Mouse (Mus musculus): ENCODE measurements around the gene Plk5. TPM values are rescaled to one million over a fixed set of nuclear protein-coding genes. Genes with fewer than 3 reads are reported as not detected.

The Plk5 gene
- polyA plus RNA-seq, 1 experiment, result not detected

DNA sequence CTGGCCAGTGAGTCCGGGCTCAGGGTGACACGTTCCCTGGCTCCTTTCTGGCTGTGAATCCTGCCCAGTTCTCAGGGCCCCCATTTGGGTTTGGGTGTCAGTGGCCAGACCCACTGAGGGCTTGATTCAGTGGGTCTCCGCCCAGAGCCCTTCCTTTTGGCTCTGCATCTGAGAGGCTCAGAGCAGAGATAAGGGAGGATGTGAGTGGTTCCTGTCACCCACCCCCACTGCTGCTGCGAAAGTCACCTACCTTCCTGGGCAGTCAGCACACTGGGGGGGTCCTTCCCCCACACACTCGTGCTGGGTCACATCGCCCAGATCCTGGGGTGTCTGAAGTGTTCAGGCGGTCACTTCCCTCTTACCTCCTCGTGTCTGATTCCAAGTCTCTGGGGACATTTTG is 3.5 kb upstream of the Plk5 start:
- Histone ChIP-seq H3K4me3 (replicated peaks) (peak overlapping the region; percentile 46), H3K36me3 (replicated peaks; ENCODE audit: low read length) (no peaks in the 10 kb centered on the region), H3K4me1 (peaks cover 75% of the 10 kb centered on the region), H3K9me3 (no peaks in the 10 kb centered on the region), H3K27me3 (replicated peaks) (peaks cover 93% of the 10 kb centered on the region)
- TF ChIP-seq GATA1 (IDR thresholded peaks at IDR 0.05; ENCODE audit: borderline replicate concordance, low read length) (no peak), FLI1 (IDR thresholded peaks at IDR 0.05; ENCODE audit: low read length) (no peak)

DNA sequence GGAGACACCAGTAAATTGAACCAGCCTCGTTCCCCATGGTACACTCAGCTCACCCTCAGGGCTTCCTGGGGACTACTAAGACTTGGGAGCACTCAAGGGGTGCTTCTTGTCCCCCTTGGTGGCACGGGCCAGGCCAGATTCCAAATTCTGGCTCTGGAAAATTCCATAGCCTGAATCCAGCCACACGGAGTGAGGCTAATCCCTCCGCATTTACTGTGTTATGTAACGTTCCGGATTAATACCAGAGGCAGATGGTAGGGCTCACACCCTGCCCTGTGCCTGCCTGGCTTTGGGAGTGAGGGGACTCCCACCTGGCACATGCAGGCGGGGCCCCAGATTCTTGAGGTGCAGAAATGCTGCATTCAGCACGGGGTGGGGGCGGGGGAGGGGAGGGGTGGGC is 828 bp upstream of the Plk5 start:
- peaks cover 59% of the 10 kb centered on the region for H3K4me1 ChIP-seq
- no peaks in the 10 kb centered on the region for H3K36me3 ChIP-seq (replicated peaks; ENCODE audit: low read length)
- 0 out of 2 replicates have a peak, but pooled peaks cover 3% of the 10 kb centered on the region for H3K9me3 ChIP-seq
- no peak overlapping the region for H3K4me3 ChIP-seq (replicated peaks)
- peaks cover 96% of the 10 kb centered on the region for H3K27me3 ChIP-seq (replicated peaks)
- TF ChIP-seq FLI1 (IDR thresholded peaks at IDR 0.05; ENCODE audit: low read length) (no peak), GATA1 (IDR thresholded peaks at IDR 0.05; ENCODE audit: borderline replicate concordance, low read length) (no peak)

DNA sequence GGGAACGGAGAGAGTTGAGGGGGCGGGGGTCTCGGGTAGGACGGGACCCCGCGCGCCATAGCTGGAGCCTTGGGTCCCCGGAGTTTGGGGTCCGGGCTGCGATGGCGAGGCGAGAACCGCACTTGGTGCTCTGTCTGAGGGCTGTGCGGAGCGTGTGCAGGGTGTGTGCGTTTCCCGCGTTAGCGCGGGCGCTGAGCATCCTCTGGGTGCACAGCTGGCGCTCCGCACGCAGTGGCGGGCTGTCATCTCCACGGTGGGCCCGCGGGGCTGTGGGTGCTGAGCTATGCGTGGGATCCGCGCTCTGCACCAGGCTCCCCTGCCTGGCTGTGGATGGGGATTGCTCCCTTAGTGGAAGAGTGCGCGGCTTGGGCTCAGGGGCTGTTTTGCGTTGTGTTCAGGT is 478 bp downstream of the Plk5 start:
- Histone ChIP-seq H3K4me1 (peaks cover 52% of the 10 kb centered on the region), H3K36me3 (replicated peaks; ENCODE audit: low read length) (no peaks in the 10 kb centered on the region), H3K4me3 (replicated peaks) (no peak overlapping the region), H3K9me3 (peaks cover 3% of the 10 kb centered on the region; the same call in 1 of the 2 replicates), H3K27me3 (replicated peaks) (peaks cover 93% of the 10 kb centered on the region)
- TF ChIP-seq GATA1 (IDR thresholded peaks at IDR 0.05; ENCODE audit: borderline replicate concordance, low read length) (no peak), FLI1 (IDR thresholded peaks at IDR 0.05; ENCODE audit: low read length) (no peak)

DNA sequence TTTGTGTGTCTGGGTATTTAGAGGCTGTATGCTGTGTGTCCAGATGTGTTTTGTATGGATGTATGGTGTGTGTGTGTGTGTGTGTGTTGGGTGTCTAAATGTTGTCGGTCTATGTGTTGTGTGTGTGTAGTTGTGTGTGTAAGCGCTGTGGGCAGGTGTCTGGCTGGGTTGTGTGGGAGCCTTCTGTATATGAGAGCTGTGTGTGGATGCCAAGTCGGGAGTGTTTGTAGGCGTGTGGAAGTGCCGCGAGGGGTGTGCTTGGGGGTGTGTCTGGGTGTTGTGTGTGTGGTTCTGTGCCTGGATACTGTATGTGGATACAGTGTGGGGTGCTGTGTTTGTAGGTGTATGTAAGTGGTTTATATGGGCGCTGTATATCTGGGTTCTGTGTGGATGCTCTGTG is 1.1 kb downstream of the Plk5 start:
- H3K4me3 ChIP-seq (replicated peaks), result no peak overlapping the region
- peaks cover 89% of the 10 kb centered on the region for H3K27me3 ChIP-seq (replicated peaks)
- H3K9me3 ChIP-seq, result peaks cover 6% of the 10 kb centered on the region
- TF ChIP-seq GATA1 (IDR thresholded peaks at IDR 0.05; ENCODE audit: borderline replicate concordance, low read length), result no peak
- TF ChIP-seq FLI1 (IDR thresholded peaks at IDR 0.05; ENCODE audit: low read length), result no peak
- no peaks in the 10 kb centered on the region for H3K36me3 ChIP-seq (replicated peaks; ENCODE audit: low read length)
- H3K4me1 ChIP-seq, result peaks cover 46% of the 10 kb centered on the region

DNA sequence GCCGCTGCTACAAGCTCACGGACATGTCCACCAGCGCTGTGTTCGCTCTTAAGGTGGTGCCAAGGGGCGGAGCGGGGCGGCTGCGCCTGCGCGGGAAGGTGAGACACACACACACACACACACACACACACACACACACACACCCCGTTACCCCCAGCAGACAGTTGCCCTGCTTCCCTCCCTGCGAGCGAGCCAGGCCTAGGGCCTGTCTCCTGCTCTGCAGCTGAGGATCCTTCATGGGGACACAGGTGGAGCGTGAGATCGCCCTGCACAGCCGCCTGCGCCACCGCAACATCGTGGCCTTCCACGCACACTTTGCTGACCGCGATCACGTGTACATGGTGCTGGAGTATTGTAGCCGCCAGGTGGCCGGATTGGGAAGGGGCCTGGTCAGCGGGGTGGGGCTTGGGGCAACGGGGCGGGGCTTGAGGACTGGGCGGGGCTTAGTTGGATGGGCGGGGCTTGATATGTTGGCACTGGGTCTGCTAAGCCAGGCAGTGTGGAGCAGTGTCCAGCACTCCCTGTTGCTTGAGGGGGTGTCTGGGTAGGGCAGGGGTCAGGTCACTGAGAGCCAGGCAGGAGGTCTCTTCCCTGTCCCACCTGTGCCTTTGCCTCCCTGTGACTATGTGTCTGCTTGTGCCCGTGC is 1.9 kb downstream of the Plk5 start:
- TF ChIP-seq GATA1 (IDR thresholded peaks at IDR 0.05; ENCODE audit: borderline replicate concordance, low read length) (no peak), FLI1 (IDR thresholded peaks at IDR 0.05; ENCODE audit: low read length) (no peak)
- Histone ChIP-seq H3K36me3 (replicated peaks; ENCODE audit: low read length) (no peaks in the 10 kb centered on the region), H3K4me3 (replicated peaks) (peak overlapping the region; percentile 85), H3K9me3 (peaks cover 14% of the 10 kb centered on the region), H3K27me3 (replicated peaks) (peaks cover 89% of the 10 kb centered on the region), H3K4me1 (peaks cover 38% of the 10 kb centered on the region)

DNA sequence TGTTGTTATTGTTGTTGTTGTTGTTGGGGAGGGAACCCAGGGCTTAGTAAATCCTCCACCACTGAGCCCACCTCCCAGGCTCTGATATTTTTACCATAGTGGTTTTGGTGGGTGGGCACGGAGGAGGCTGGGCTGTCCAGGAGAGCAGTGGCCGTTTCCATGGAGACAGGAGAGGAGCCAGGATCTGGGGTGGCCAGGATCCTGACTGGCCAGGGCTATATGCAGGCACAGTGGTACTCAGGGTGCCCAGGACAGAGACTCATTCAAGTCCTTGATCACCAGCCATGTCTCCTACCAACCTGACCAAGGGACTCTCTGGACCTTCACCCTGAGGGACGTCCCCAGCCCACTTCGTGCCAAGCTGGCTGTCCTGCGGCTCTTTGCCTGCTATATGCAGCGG is 7.5 kb downstream of the Plk5 start:
- TF ChIP-seq GATA1 (IDR thresholded peaks at IDR 0.05; ENCODE audit: borderline replicate concordance, low read length), result no peak
- TF ChIP-seq FLI1 (IDR thresholded peaks at IDR 0.05; ENCODE audit: low read length), result no peak
- H3K4me3 ChIP-seq (replicated peaks), result no peak overlapping the region
- no peaks in the 10 kb centered on the region for H3K36me3 ChIP-seq (replicated peaks; ENCODE audit: low read length)
- peaks cover 88% of the 10 kb centered on the region for H3K27me3 ChIP-seq (replicated peaks)
- H3K9me3 ChIP-seq, result peaks cover 26% of the 10 kb centered on the region
- H3K4me1 ChIP-seq, result peaks cover 9% of the 10 kb centered on the region; the same call in 1 of the 2 replicates

DNA sequence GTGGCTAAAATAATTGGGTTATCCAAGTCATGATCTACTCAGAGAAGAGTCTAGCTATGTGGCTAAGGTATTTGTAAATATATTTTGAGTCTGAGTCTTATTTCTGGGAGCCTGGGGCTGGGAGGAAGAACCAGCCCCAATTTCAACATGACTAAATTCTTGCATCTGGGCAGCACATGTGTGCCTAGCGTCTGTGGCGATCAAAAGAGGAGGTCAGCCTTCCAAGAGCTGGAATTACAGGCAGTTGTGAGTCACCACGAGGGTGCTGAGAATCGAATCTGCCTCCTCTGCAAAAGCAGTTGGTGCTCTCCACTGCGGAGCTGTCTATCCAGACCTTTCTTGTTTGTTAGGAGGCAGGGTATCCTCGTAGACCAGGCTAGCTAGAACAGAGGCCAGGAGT is 9.5 kb downstream of the Plk5 start:
- H3K36me3 ChIP-seq (replicated peaks; ENCODE audit: low read length), result no peaks in the 10 kb centered on the region
- H3K4me1 ChIP-seq, result peaks cover 12% of the 10 kb centered on the region; the same call in 1 of the 2 replicates
- peaks cover 27% of the 10 kb centered on the region for H3K9me3 ChIP-seq
- no peak for TF ChIP-seq FLI1 (IDR thresholded peaks at IDR 0.05; ENCODE audit: low read length)
- no peak for TF ChIP-seq GATA1 (IDR thresholded peaks at IDR 0.05; ENCODE audit: borderline replicate concordance, low read length)
- H3K4me3 ChIP-seq (replicated peaks), result no peak overlapping the region
- peaks cover 76% of the 10 kb centered on the region for H3K27me3 ChIP-seq (replicated peaks)

DNA sequence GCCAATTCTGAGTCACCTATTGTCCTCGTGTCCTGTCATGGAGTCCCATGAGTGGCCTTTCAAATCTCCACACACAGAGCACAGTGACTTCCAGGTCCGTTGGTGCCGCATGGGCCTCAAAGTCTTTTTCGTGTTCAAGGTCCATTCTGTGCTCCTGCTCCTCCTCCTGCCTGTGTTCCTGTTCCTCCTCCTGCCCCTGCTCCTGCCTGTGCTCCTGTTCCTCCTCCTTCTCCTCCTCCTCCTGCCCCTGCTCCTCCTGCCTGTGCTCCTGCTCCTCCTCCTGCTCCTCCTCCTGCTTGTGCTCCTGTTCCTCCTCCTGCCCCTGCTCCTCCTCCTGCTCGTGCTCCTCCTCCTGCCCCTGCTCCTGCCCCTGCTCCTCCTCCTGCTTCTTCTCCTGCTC is 11.7 kb downstream of the Plk5 start:
- TF ChIP-seq FLI1 (IDR thresholded peaks at IDR 0.05; ENCODE audit: low read length) (no peak), GATA1 (IDR thresholded peaks at IDR 0.05; ENCODE audit: borderline replicate concordance, low read length) (no peak)
- peaks cover 69% of the 10 kb centered on the region for H3K27me3 ChIP-seq (replicated peaks)
- peaks cover 17% of the 10 kb centered on the region for H3K9me3 ChIP-seq
- no peaks in the 10 kb centered on the region for H3K36me3 ChIP-seq (replicated peaks; ENCODE audit: low read length)
- H3K4me1 ChIP-seq, result peaks cover 27% of the 10 kb centered on the region
- peak overlapping the region; percentile 59 for H3K4me3 ChIP-seq (replicated peaks)

DNA sequence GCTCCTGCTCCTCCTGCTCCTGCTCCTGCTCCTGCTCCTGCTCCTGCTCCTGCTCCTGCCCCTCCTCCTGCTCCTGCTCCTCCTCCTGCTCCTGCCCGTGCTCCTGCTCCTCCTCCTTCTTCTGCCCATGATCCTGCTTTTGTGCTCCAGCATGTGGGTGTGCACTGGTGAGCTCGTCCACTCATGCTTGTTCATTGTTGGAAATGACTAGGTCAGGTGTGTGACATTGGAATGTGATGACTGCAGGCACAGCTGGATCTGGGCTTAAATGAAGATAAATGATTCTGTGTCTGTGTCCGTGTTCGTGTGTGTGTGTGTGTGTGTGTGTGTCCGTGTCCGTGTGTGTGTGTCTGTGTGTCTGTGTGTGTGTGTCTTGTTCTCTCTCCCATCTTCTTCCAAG is 12.1 kb downstream of the Plk5 start:
- Histone ChIP-seq H3K36me3 (replicated peaks; ENCODE audit: low read length) (no peaks in the 10 kb centered on the region), H3K4me3 (replicated peaks) (no peak overlapping the region), H3K4me1 (peaks cover 27% of the 10 kb centered on the region), H3K27me3 (replicated peaks) (peaks cover 69% of the 10 kb centered on the region), H3K9me3 (peaks cover 15% of the 10 kb centered on the region)
- TF ChIP-seq GATA1 (IDR thresholded peaks at IDR 0.05; ENCODE audit: borderline replicate concordance, low read length), result no peak

DNA sequence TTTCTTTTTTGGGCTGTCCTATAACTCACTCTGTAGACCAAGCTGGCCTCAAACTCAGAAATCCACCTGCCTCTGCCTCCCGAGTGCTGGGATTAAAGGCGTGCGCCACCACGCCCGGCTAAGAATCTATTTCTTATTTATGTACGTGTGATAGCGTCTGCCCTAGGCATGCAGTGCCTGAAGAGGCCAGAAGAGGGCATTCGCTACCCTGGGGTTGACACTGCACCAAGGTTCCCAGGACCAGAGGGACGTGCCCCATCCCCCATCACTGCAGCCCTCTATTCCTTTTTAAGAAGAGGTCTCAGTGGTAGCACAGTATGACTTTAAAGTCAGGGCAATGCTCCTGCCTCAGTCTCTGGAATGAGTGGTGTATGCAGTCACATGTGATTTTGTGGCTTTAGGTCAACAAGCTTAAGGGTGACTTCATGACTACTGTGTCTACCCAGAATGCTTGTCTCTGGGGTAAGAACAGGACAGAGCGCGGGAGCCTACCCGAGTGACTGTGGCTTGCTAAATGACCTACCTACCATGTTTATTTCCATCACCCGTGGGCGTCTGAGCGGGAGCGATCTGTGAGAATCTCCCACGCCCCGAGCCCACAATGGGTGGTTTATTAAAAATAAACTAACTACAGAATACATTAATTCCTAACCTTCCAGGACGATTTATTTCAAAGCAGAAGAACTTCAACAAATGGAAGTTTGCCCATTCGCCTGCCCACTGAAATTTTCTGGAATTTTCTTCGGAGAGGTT is 13.9 kb downstream of the Plk5 start:
- H3K4me3 ChIP-seq (replicated peaks), result no peak overlapping the region
- TF ChIP-seq GATA1 (IDR thresholded peaks at IDR 0.05; ENCODE audit: borderline replicate concordance, low read length) (no peak), FLI1 (IDR thresholded peaks at IDR 0.05; ENCODE audit: low read length) (no peak)
- peaks cover 52% of the 10 kb centered on the region for H3K27me3 ChIP-seq (replicated peaks)
- H3K4me1 ChIP-seq, result peaks cover 27% of the 10 kb centered on the region
- no peaks in the 10 kb centered on the region for H3K36me3 ChIP-seq (replicated peaks; ENCODE audit: low read length)
- H3K9me3 ChIP-seq, result peaks cover 15% of the 10 kb centered on the region
